8 mouse cellular contexts compared by ENCODE assay signal in the genomic region with DNA sequence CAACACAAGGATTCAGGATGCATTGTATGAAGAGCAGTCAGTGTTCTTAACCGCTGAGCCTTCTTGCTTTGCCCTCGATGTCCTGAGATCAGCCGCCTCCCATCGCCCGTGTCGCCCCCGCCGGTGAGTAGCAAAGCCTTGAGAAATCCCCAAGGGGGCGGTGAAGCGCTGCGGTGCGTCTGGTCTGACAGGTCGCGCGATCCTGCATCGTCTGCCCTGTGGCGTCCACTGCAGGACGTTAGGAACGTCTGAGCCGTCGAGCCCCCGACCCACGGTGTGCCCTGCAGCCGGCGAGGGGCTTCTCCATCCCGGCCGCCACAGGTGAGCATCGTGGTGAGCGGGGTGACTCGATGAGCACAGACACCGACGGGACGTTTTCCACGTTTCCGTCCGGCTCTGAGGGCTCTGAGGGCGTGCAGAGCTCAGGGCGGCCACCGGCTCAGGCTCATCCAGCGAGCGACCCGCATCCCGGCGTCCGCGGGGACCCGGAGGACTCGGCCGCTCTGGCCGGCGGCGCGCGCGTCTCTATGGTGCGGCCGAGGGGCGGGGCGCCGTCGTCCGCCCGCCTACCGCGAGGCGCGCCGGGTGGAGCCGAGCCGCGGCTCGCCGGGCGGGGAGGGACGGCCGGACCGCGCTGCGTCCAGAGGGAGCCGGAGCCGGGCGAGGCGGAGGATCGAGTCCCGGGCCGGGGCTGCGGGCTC. TPM values are rescaled to one million over a fixed set of nuclear protein-coding genes. Genes with fewer than 3 reads are reported as not detected.
DNase-seq lines count a peak whose midpoint lies in the region; ATAC-seq lines count a peak whose summit lies in the region.

Gene Tmem267 (plus strand): TSS at position 160 of the 701 bp plus-strand sequence.
Gene 3110070M22Rik (minus strand): TSS at position 504 of the 701 bp plus-strand sequence.

- no peak; the same call in 1 of the 2 replicates for ATAC-seq in megakaryocyte-erythroid progenitor cell, adult 5-6 weeks (replicated peaks; ENCODE audit: low FRiP score, low TSS enrichment, poor library complexity, severe bottlenecking)

- peak; percentile 54 for DNase-seq in WW6 (ENCODE audit: low read depth, low spot score)
- DNase-seq in cerebellum, postnatal 25 days, result peak; percentile 91 to 95
- peak; percentile 59 to 78 for DNase-seq in gastrocnemius, adult 8-10 months (ENCODE audit: low spot score in 2 of 2)
- DNase-seq in induced T-regulatory cell, adult 2 months (ENCODE audit: low read depth), result peak; percentile 85
- peak; percentile 68 to 81 for DNase-seq in left cerebral cortex, adult 8-10 months (ENCODE audit: low spot score in 2 of 2)
- peak; percentile 90 for DNase-seq in mesoderm, embryonic 11.5 days (ENCODE audit: low read depth, low spot score)
- DNase-seq in skeletal muscle tissue, adult 2 months (ENCODE audit: low read depth, low spot score), result peak; percentile 65

RNA-seq across cellular contexts. Expression of gene Tmem267, which starts in this region (rescaled TPM):
- 10 to 100 TPM; 15.2 to 23.8 (median 18.6) TPM for total RNA-seq in gastrocnemius, adult 8-10 months (2022)
- 10 to 100 TPM; 18.8 to 24.9 (median 22.3) TPM for total RNA-seq in left cerebral cortex, adult 8-10 months (2022)
- total RNA-seq in megakaryocyte-erythroid progenitor cell, adult 5-6 weeks (2014; fragmentation: Nextera tagmentation), result 9.6 and 11.5 TPM in 2 replicates
- total RNA-seq in megakaryocyte-erythroid progenitor cell, adult 5-6 weeks (2017), result 6.7 and 7.0 TPM in 2 replicates

RNA-seq across cellular contexts. Expression of gene 3110070M22Rik, which starts in this region (rescaled TPM):
- under 1 TPM in 3 of 4 experiments, not detected in 1; 0.25 to 0.39 (median 0.35) TPM for total RNA-seq in gastrocnemius, adult 8-10 months (2022)
- 1 to 10 TPM; 1.7 to 4.3 (median 3.2) TPM for total RNA-seq in left cerebral cortex, adult 8-10 months (2022)
- 0.35 TPM in 1 of 2 replicates, not detected in the other for total RNA-seq in megakaryocyte-erythroid progenitor cell, adult 5-6 weeks (2014; fragmentation: Nextera tagmentation)
- 0.84 TPM in 1 of 2 replicates, not detected in the other for total RNA-seq in megakaryocyte-erythroid progenitor cell, adult 5-6 weeks (2017)
